Mouse (Mus musculus) left cerebral cortex, adult 2 months (tissue): ENCODE data around the gene Nbeal1. TPM values are rescaled to one million over a fixed set of nuclear protein-coding genes. Genes with fewer than 3 reads are reported as not detected.

Source experiments
- DNase-seq, 2 experiments: peaks; one replicate each; pipeline ENCODE4 v3.0.0; 2021 to 2022; ENCODE audit warnings: low spot score in 2 of 2, mixed read lengths in 1 of 2; ENCODE audit errors: extremely low spot score in 1 of 2
- H3K27ac ChIP-seq: fragments of 200-600 bp; 2 replicates; pipeline ENCODE4 v1.8.1; 2022
- H3K4me3 ChIP-seq: fragments of 200-600 bp; 2 replicates; pipeline ENCODE4 v1.8.1; 2022
- CTCF ChIP-seq: fragments of 200-600 bp; IDR thresholded peaks from 2 replicates; pipeline ENCODE4 v1.8.1; 2022; ENCODE audit warnings: antibody characterized with exemption, mild to moderate bottlenecking, moderate library complexity
- intact Hi-C: fragments of 180-260 bp; cut with DNase I; formaldehyde crosslinking; loops from one replicate; pipeline ENCODE4 v1.15.1; 2025
- total RNA-seq, 2 experiments: library from RNA; stranded (reverse); gene quantifications; 2 replicates each; pipeline ENCODE4 v1.2.3; 2021

Nbeal1 gene
- total RNA-seq, 2 experiments from 2014 or later = 27.9 to 28.5 TPM

- intact Hi-C loops = loop anchor here (10.0 kb wide), 1 partner anchor 319 kb away; no protein-coding TSS in a partner anchor
- TF ChIP-seq CTCF = no peak
- H3K4me3 ChIP-seq = no peak overlapping the region
- no peak overlapping the region for H3K27ac ChIP-seq
- DNase-seq = no peak
Observed at GRCm38 (mm10) chr1:60345712-60346111, 165.3 kb downstream of the Nbeal1 start.

GRCm38 (mm10) chr1:60352786-60353185 is 172.4 kb downstream of the Nbeal1 start:
- intact Hi-C loops = no loop called here
- no peak for DNase-seq
- Histone ChIP-seq H3K4me3 (no peak overlapping the region), H3K27ac (no peak overlapping the region)
- TF ChIP-seq CTCF = no peak

- no peak for TF ChIP-seq CTCF
- intact Hi-C loops = loop anchor here (5.0 kb wide), 1 partner anchor 46 kb away; the partner anchor contains the start of gene Abi2
- no peak for DNase-seq
- Histone ChIP-seq H3K27ac (no peak overlapping the region), H3K4me3 (no peak overlapping the region)
Observed at GRCm38 (mm10) chr1:60361626-60362025, 181.2 kb downstream of the Nbeal1 start.

GRCm38 (mm10) chr1:60376556-60376955 is 196.2 kb downstream of the Nbeal1 start:
- DNase-seq = no peak
- Histone ChIP-seq H3K27ac (no peak overlapping the region), H3K4me3 (no peak overlapping the region)
- intact Hi-C loops = no loop called here
- no peak for TF ChIP-seq CTCF

- TF ChIP-seq CTCF = no peak
- intact Hi-C loops = no loop called here
- Histone ChIP-seq H3K4me3 (no peak overlapping the region), H3K27ac (no peak overlapping the region)
- DNase-seq = peak in 1 of 2 experiments; percentile 14
Observed at GRCm38 (mm10) chr1:60381910-60382309, 201.5 kb downstream of the Nbeal1 start.

Other genes with a start within 250 kb of the Nbeal1 start
- gene Ica1l, start 137.4 kb upstream of the Nbeal1 start, total RNA-seq = 10 to 100 TPM; 36.2 to 37.8 TPM
- gene Carf, start 82.4 kb upstream of the Nbeal1 start, total RNA-seq = 10 to 100 TPM; 26.2 to 26.9 TPM
- 10 to 100 TPM; 30.4 to 32.4 TPM for gene Wdr12, start 82.0 kb upstream of the Nbeal1 start, total RNA-seq
- gene Cyp20a1, start 162.7 kb downstream of the Nbeal1 start, total RNA-seq = 10 to 100 TPM; 10.1 to 10.9 TPM
- 100 to 1,000 TPM; 352 to 374 TPM for gene Abi2, start 229.0 kb downstream of the Nbeal1 start, total RNA-seq